Mouse (Mus musculus) embryo, embryonic 11.5 days (tissue): Measurements from ENCODE around the gene Ckm.

Experiments
- DNase-seq: peaks from one replicate; pipeline ENCODE4 v3.0.0-alpha.2; 2012; ENCODE audit warnings: low read depth, low spot score

The Ckm gene

GRCm38 (mm10) chr7:19404476-19404875 is at the start of gene Ckm:
Gene Ckm, plus strand, starts transcription at chr7:19404776.
- DNase-seq, result no peak

GRCm38 (mm10) chr7:19354991-19355390 is 49.6 kb upstream of the Ckm start:
- DNase-seq, result no peak

GRCm38 (mm10) chr7:19356311-19356710 is 48.3 kb upstream of the Ckm start:
- DNase-seq, result no peak

GRCm38 (mm10) chr7:19357381-19358375 is 46.9 kb upstream of the Ckm start:
- no peak for DNase-seq

GRCm38 (mm10) chr7:19358634-19359033 is 45.9 kb upstream of the Ckm start:
- DNase-seq, result no peak

- DNase-seq, result peak; percentile 70
Observed at GRCm38 (mm10) chr7:19359299-19359891, 45.2 kb upstream of the Ckm start, which contains the start of the genes Cd3eap and Ppp1r13l. Gene Cd3eap, minus strand, starts transcription at chr7:19359483. Gene Ppp1r13l, plus strand, starts transcription at chr7:19359749.

- DNase-seq, result peak; percentile 76
Observed at GRCm38 (mm10) chr7:19359892-19360641, 44.5 kb upstream of the Ckm start.

- peak; percentile 74 for DNase-seq
Observed at GRCm38 (mm10) chr7:19360944-19361343, 43.6 kb upstream of the Ckm start.

- DNase-seq, result no peak
Observed at GRCm38 (mm10) chr7:19361720-19362119, 42.9 kb upstream of the Ckm start.

- DNase-seq, result no peak
Observed at GRCm38 (mm10) chr7:19362276-19362675, 42.3 kb upstream of the Ckm start.

GRCm38 (mm10) chr7:19363881-19364280 is 40.7 kb upstream of the Ckm start:
- DNase-seq, result no peak

GRCm38 (mm10) chr7:19365376-19365775 is 39.2 kb upstream of the Ckm start:
- no peak for DNase-seq

- DNase-seq, result no peak
Observed at GRCm38 (mm10) chr7:19368380-19368779, 36.2 kb upstream of the Ckm start.

- peak; percentile 22 for DNase-seq
Observed at GRCm38 (mm10) chr7:19369823-19370425, 34.7 kb upstream of the Ckm start.

GRCm38 (mm10) chr7:19373367-19373766 is 31.2 kb upstream of the Ckm start:
- no peak for DNase-seq

GRCm38 (mm10) chr7:19375368-19375767 is 29.2 kb upstream of the Ckm start:
- DNase-seq, result no peak

GRCm38 (mm10) chr7:19376019-19376418 is 28.6 kb upstream of the Ckm start:
- DNase-seq, result no peak

GRCm38 (mm10) chr7:19378049-19378448 is 26.5 kb upstream of the Ckm start:
- no peak for DNase-seq

- peak; percentile 100 for DNase-seq
Observed at GRCm38 (mm10) chr7:19381377-19382165, 23.0 kb upstream of the Ckm start, which contains the start of gene Ercc2. Gene Ercc2, plus strand, starts transcription at chr7:19382010.

- peak; percentile 13 for DNase-seq
Observed at GRCm38 (mm10) chr7:19382166-19382541, 22.4 kb upstream of the Ckm start.

GRCm38 (mm10) chr7:19383708-19384107 is 20.9 kb upstream of the Ckm start:
- DNase-seq, result no peak
